Mouse (Mus musculus) spleen, adult 2 months (tissue): Measurements from ENCODE around the gene Ppox.

Source experiments
- CTCF ChIP-seq: fragments of 200-500 bp; IDR thresholded peaks from 2 replicates; pipeline ENCODE4 v1.5.1; 2011; ENCODE audit warnings: mild to moderate bottlenecking, inconsistent platforms; ENCODE audit not compliant: insufficient read depth, insufficient read length, insufficient replicate concordance; ENCODE audit errors: extremely low read depth
- POLR2A ChIP-seq: fragments of 200-500 bp; IDR thresholded peaks from 2 replicates; pipeline ENCODE4 v1.6.1; 2011; ENCODE audit warnings: low read depth, low read length, inconsistent platforms

DNA sequence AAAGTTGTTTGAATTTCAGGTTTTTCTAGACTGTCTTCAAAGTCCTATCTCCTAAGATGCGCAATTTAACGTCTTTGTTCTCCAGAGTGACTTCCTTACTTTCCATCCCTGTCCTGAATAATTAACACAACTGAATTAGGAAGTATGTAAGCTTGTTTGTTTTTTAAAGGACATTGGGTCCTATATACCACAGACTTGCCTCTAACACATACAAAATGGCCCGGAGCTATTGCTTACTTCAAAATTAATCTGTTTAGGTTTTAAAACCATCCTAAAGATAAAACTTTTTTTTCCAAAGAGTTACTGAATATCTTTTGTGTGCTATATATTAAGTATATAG is 14.0 kb upstream of the Ppox start:
- TF ChIP-seq CTCF (no peak), POLR2A (no peak)
